Mouse (Mus musculus) forebrain, postnatal 0 days (tissue): ENCODE results near the gene Ust. TPM values are rescaled to one million over a fixed set of nuclear protein-coding genes. Genes with fewer than 3 reads are reported as not detected.

ENCODE experiments used
- ATAC-seq: fragments of 200-750 bp; cut with Nextera tagmentation; 2 replicates; pipeline ENCODE4 v1.8.0; 2017; ENCODE audit warnings: mild to moderate bottlenecking, moderate library complexity
- DNase-seq: peaks from one replicate; pipeline ENCODE4 v3.0.0-alpha.2; 2015
- H3K27ac ChIP-seq: fragments of 300-500 bp; sonication (generic); 2 replicates; pipeline ENCODE4 v1.5.1; 2014; ENCODE audit warnings: low read depth, mild to moderate bottlenecking, antibody characterized with exemption, low read length, moderate library complexity, mixed read lengths
- H3K27me3 ChIP-seq: fragments of 300-500 bp; sonication (generic); 2 replicates; pipeline ENCODE4 v1.6.1; 2014; ENCODE audit warnings: mild to moderate bottlenecking, low read length, mixed read lengths; ENCODE audit not compliant: insufficient read depth
- H3K36me3 ChIP-seq: fragments of 300-500 bp; sonication (generic); 2 replicates; pipeline ENCODE4 v1.6.1; 2014; ENCODE audit warnings: mild to moderate bottlenecking, moderate library complexity; ENCODE audit not compliant: insufficient read depth
- H3K4me1 ChIP-seq: fragments of 300-500 bp; sonication (generic); 2 replicates; pipeline ENCODE4 v1.6.1; 2014; ENCODE audit warnings: antibody characterized with exemption; ENCODE audit not compliant: insufficient read depth
- H3K4me2 ChIP-seq: fragments of 300-500 bp; sonication (generic); 2 replicates; pipeline ENCODE4 v1.6.1; 2014; ENCODE audit warnings: low read depth, mild to moderate bottlenecking, moderate library complexity
- H3K4me3 ChIP-seq: fragments of 300-500 bp; sonication (generic); 2 replicates; pipeline ENCODE4 v1.5.1; 2014; ENCODE audit warnings: low read depth, low read length, mixed read lengths
- H3K9ac ChIP-seq: fragments of 300-500 bp; sonication (generic); 2 replicates; pipeline ENCODE4 v1.6.1; 2014; ENCODE audit warnings: mild to moderate bottlenecking
- H3K9me3 ChIP-seq: fragments of 300-500 bp; sonication (generic); 2 replicates; pipeline ENCODE4 v1.6.1; 2016; ENCODE audit warnings: low read length
- CTCF ChIP-seq: sonication (generic); IDR thresholded peaks from 2 replicates; pipeline ENCODE4 v1.5.1; 2016; ENCODE audit warnings: antibody characterized with exemption, control low read depth, low read depth
- WGBS: fragments of 180-500 bp; shearing (Covaris S2); extraction: QIAGEN DNeasy Blood & Tissue Kit; methylation state at CpG from one replicate; pipeline ENCODE4 v1.1.7; 2014; 5-methylcytosine and 5-hydroxymethylcytosine counted together
- polyA plus RNA-seq: library from polyadenylated mRNA; unstranded; fragments of >200 nt; fragmentation: Nextera tagmentation; extraction: Ambion mirVana; gene quantifications from 2 replicates; pipeline ENCODE4 v1.2.1, GENCODE M21; 2015
- total RNA-seq: library from RNA; depleted of rRNA; stranded (reverse); fragments of >200 nt; gene quantifications from 2 replicates; pipeline ENCODE4 v1.2.3, GENCODE M21; 2014

Gene Ust
- total and polyA plus RNA-seq, 2 experiments from 2014 or later = 5.7 to 8.9 TPM

DNA sequence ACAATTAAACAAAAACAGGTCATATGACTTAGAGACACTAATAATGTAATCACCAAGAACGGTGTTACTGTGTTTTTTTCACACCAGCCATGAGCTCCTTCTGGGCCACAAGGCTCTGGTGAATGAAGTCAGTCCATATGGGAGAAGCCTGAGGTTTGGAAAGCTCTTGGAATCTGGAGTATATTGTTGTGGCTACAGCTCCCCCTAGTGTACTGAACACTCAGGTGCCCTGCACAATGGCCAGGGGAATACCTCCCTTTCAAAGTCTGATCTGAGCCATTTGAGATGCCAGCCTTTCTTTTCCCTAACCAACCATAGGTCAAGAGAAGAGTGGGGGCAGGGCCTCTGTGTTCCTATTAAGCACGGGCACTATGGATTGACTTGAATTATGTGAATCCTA, 322.3 kb downstream of the Ust start:
- H3K36me3 ChIP-seq = no peaks in the 10 kb centered on the region
- no peaks in the 10 kb centered on the region for H3K27me3 ChIP-seq
- no peak overlapping the region for H3K27ac ChIP-seq
- ATAC-seq (peak; percentile 93), DNase-seq (peak; percentile 90)
- H3K4me2 ChIP-seq = no peak overlapping the region
- 2% methylated on average over 2 of the region's 2 CpGs for WGBS
- no peaks in the 10 kb centered on the region for H3K9me3 ChIP-seq
- no peak overlapping the region for H3K4me3 ChIP-seq
- H3K4me1 ChIP-seq = no peaks in the 10 kb centered on the region
- peak; percentile 90 for TF ChIP-seq CTCF
- H3K9ac ChIP-seq = no peak overlapping the region

DNA sequence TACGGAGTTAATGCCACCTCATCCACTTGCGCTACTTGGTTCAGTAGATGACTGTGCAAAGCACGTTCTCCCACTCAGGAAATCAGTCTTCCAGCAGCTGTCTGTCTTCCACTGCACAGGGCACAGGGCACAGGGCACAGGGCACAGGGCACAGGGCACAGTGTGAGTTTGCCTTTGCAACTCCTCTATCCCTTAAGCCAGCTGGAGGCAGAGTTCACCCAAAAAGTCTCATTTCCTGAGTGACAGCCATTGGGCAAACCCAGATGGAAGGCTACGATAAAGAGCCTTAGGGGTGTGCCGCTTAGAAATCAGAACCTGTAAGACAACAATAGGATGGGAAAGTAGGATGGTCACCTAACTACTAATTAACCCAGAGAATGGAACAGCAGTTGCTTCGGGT, 322.9 kb downstream of the Ust start:
- Histone ChIP-seq H3K36me3 (no peaks in the 10 kb centered on the region), H3K27me3 (no peaks in the 10 kb centered on the region), H3K4me3 (no peak overlapping the region), H3K9me3 (no peaks in the 10 kb centered on the region), H3K4me2 (no peak overlapping the region), H3K9ac (no peak overlapping the region), H3K4me1 (no peaks in the 10 kb centered on the region), H3K27ac (no peak overlapping the region)
- ATAC-seq (no peak), DNase-seq (no peak)
- TF ChIP-seq CTCF = no peak
- 58% methylated on average over 6 of the region's 6 CpGs for whole genome bisulfite sequencing

DNA sequence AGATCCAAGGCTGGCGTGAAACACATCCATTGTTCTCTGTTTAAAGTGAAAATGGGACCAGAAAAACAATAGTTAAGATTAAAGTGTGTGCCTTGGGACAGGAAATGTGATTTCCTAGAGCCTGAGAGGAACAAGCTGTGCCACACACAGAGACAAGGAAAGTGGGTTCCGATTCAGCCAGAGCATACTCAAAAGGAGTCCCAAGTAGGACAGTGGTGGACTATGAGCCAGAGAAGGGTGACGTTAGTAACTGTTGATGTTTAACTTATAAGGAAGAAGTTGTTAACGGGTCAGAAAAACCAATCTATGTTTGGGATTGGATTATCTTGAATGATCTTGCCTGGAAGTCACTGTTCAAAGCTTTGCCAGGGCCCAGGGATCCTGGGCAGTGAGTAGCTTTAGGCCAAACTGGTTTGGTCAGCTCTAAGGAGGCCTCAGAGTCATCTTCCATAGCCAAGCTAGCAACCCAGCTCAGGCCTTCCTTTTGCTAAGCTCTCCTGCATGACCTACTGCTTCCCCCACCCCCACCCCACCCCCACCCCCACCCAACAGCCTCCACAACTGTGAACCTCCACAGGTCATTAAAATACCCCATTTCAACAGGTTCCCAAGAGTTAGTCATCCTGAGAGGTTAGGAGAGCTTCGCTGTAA, 329.2 kb downstream of the Ust start:
- 87% methylated on average over 5 of the region's 5 CpGs for WGBS
- DNase-seq (no peak), ATAC-seq (no peak)
- Histone ChIP-seq H3K9ac (no peak overlapping the region), H3K36me3 (no peaks in the 10 kb centered on the region), H3K4me3 (no peak overlapping the region), H3K27ac (no peak overlapping the region), H3K9me3 (no peaks in the 10 kb centered on the region), H3K4me1 (no peaks in the 10 kb centered on the region), H3K4me2 (no peak overlapping the region), H3K27me3 (no peaks in the 10 kb centered on the region)
- no peak for TF ChIP-seq CTCF

DNA sequence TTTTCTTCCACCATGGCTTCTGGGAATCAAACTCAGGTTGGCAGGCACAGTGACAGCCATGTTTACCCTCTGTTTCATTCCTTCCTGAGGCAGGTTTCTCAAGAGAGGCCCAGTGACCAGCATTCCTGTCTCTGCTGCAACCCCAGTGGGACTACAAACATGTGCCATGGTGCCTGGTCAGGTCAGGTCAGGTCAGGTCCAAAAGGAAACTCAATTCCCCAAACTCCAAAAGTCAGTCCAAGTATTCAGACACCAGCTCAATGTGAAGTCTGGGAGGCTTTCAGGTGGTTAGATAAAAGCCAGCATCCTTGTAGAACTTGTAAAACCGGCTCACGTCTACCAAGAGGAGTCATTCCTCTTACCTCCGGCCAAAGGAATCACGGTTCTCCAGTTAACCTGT, 333.0 kb downstream of the Ust start:
- H3K27ac ChIP-seq = no peak overlapping the region
- no peaks in the 10 kb centered on the region for H3K36me3 ChIP-seq
- ATAC-seq = no peak
- H3K4me1 ChIP-seq = no peaks in the 10 kb centered on the region
- no peak overlapping the region for H3K9ac ChIP-seq
- no peak for TF ChIP-seq CTCF
- no peaks in the 10 kb centered on the region for H3K9me3 ChIP-seq
- 95% methylated on average over 4 of the region's 4 CpGs for WGBS
- no peak overlapping the region for H3K4me2 ChIP-seq
- no peaks in the 10 kb centered on the region for H3K27me3 ChIP-seq
- H3K4me3 ChIP-seq = no peak overlapping the region
- DNase-seq = no peak

DNA sequence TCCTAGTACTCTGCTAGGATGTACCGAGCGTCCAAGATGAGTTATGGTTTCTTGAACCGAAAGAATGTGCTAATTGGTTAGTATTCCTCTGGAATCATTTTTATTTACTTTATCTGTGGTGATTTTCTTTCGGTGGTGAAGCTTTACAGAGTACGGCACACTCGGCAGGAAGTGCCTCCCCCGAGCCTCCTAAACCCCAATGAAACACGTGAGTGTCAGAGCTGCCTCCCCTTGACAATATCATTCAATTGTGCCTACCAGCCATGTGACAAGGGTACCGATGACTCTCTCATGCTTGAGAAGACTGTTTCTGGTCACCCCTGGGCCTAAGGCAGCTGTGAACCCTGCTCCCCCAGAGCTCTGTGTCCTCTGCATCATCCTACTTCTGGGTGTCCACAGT, 333.9 kb downstream of the Ust start:
- no peak for ATAC-seq
- H3K9me3 ChIP-seq = no peaks in the 10 kb centered on the region
- H3K9ac ChIP-seq = no peak overlapping the region
- H3K4me2 ChIP-seq = no peak overlapping the region
- TF ChIP-seq CTCF = no peak
- 83% methylated on average over 9 of the region's 9 CpGs for WGBS
- H3K36me3 ChIP-seq = no peaks in the 10 kb centered on the region
- no peaks in the 10 kb centered on the region for H3K4me1 ChIP-seq
- no peaks in the 10 kb centered on the region for H3K27me3 ChIP-seq
- DNase-seq = no peak
- no peak overlapping the region for H3K27ac ChIP-seq
- no peak overlapping the region for H3K4me3 ChIP-seq

DNA sequence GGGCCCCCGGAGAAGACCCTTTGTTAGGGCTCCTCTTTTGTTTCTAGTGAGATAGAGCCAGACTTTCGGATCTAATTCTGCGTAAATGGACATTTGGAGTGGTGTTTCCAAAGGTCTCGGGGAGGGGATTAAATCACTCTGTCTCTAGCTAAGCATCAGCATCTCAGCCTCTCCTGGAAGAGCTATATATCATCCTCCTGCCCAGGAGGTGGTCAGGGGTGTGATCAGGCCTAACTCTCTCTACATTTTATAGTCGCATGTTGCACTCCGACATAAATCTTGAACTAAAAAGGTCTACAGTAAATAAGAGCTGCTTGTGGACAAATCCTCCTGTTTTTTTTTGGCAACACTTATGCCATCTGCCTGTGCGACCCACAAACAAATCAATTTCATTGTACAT, 335.5 kb downstream of the Ust start:
- no peak for ATAC-seq
- DNase-seq = no peak
- TF ChIP-seq CTCF = no peak

DNA sequence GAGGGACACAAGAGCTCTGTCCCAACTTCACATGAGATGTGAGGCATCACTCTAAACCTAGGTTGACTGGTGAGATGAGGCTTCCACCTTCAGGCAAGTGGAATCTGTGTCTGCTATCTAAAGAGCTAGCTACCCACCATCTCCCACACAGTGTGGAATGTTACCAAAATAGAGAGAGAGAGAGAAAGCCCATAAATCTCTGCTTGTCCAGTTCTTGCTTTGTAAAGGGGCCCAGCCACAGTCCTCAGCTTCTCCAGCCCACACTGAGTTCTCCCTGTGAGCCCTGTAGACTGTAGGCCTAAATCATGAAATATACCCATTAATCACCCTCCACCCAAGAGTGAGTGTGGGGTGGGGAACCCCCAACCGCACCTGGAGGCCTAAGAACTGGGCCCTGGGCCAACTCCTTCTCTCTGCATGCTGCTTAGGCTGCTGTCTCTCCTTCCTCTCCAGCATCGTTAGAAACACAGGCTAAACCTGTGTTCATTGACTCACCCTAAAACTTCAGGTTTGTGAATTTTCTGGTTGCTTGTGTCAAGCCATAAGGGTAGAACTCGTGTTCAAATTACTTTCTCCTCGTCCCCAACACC, 336.9 kb downstream of the Ust start:
- Histone ChIP-seq H3K36me3 (no peaks in the 10 kb centered on the region), H3K9me3 (no peaks in the 10 kb centered on the region), H3K27ac (no peak overlapping the region), H3K4me3 (no peak overlapping the region), H3K9ac (no peak overlapping the region), H3K4me2 (no peak overlapping the region), H3K4me1 (no peaks in the 10 kb centered on the region), H3K27me3 (no peaks in the 10 kb centered on the region)
- WGBS = 72% methylated on average over 4 of the region's 4 CpGs
- TF ChIP-seq CTCF = no peak
- no peak for ATAC-seq
- DNase-seq = no peak

More for the DNA sequence above, 335.5 kb downstream of the Ust start:
- Histone ChIP-seq H3K27ac (no peak overlapping the region), H3K9me3 (no peaks in the 10 kb centered on the region), H3K9ac (no peak overlapping the region), H3K4me2 (no peak overlapping the region), H3K4me1 (no peaks in the 10 kb centered on the region), H3K27me3 (no peaks in the 10 kb centered on the region), H3K4me3 (no peak overlapping the region), H3K36me3 (no peaks in the 10 kb centered on the region)
- 76% methylated on average over 7 of the region's 7 CpGs for WGBS
